Mouse (Mus musculus) ZHBTc4 (cell line): ENCODE data around the gene Kcnma1.

Experiments used
- DNase-seq: peaks from one replicate; pipeline ENCODE4 v3.0.0-alpha.2; 2011; ENCODE audit warnings: low read depth, low spot score

The Kcnma1 gene

DNA sequence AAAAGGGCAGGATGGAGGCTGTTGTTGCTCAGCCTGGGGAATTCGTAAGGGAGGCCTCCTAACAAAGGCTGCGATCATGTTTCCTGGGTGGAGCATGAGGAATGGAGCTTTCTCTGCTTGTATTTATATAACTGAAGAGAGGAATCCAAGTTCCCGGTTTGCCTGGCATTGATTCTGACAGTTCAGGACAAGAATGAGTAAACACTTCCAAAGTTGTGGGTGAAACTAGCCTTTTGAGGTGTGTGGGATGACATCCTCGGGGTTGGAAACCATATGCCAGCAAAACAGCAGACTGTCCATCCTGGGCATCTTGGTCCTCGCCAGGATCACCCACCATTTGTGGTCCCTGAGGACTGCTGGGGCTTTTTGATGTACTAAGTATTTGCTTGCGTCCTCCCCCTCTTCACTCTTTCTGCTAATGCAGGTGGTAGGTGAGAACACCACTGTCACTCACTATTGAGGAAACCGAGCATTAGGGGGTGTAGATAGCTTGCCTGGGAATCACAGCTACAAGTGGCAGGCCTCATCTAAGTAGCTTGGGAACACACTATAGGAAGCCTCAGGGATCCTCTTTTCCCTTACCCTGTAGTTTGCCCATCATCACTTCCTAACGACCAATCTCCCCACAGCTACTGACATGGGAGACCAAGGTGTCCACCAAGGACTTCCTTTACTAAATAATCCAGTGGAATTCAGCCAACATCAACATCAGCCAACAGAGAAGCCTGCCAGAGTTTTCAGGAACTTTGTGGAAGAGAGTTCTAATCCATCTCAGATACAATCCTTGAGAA is 482.4 kb downstream of the Kcnma1 start:
- DNase-seq, result no peak

DNA sequence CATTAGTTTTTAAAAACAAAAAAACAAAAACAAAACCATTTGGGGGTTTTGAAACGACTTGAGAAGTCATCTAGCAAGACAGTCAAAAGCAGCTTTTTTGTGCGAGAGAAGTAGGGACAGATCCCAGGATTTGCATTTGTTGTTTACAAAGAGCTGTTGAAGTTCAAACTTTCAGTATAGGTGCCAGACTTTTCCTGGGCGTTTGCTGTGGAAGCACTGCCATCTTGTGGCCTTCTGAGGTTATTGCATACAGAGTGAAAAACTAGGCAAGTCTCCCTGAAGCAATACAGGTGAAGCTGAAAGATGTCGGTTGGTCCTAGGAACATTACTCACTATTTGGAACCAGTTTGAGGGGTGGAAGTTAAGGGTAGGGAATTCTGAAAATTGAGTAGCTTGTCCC is 484.6 kb downstream of the Kcnma1 start:
- peak; percentile 70 for DNase-seq

DNA sequence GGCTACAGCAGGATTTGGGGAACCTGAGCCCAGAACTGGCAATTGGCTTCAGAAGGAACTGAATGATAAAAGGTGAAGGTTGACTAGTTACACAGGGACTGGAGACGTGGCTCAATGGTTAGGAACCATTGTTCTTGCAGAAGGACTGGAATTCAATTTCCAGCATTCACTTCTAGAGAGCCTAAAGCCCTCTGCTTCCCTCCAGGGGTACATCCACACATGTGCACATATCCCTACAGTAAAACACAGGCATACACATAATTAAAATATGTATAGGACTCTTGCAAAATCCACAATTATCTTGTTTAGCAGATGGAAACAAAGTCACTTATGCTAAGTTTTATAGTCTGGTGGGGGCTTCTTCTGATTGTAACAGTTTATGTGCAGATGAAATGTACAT is 485.1 kb downstream of the Kcnma1 start:
- DNase-seq, result no peak

DNA sequence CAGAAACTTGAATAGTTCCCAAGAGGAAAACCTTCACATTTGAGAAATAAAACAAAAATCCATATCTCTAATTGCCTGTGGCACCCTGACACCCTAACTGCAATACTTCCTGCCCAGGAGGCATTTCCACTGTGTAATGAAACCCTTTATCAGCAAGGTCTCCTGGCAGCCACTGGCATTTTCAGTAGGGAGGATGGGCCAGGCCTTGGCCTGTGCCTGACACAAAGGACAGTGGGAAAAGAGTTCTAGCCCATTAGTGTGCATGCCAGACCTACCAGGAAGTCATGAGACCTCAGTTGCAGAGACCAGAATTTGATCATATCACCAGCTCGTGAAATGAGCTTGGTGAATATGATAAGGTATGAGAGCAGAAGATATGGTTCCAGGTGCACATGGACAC is 488.4 kb downstream of the Kcnma1 start:
- DNase-seq, result no peak

DNA sequence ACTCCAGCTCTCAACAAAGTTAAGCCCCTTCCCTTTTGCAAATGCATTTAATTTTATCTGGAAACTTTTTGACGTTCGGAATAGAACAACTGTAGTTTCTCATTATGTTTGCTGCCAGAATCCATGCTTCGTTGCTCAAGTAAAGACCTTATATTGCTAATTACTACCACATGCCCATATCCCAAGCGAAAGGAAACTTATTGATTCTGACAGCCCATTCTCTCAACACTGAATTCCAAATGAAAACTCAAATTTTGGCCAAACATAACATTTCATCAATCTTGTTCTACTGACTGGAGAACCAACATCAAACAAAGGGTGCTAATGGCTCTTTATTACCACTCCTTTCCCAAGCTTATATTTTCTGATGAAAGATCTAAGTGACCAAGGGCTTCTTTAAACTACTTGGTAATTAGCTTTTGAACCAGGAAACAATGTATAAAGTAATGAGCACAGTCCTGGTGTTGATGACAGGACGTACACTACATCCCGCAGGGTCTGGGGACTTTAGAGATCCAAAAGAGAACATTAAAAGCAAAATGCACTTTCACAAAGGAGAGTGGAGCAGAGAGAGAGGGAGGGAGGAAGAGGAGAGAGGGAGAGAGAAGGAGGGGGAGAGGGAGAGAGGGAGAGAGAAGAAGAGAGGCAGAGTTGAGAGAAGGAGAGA is 490.3 kb downstream of the Kcnma1 start:
- no peak for DNase-seq

DNA sequence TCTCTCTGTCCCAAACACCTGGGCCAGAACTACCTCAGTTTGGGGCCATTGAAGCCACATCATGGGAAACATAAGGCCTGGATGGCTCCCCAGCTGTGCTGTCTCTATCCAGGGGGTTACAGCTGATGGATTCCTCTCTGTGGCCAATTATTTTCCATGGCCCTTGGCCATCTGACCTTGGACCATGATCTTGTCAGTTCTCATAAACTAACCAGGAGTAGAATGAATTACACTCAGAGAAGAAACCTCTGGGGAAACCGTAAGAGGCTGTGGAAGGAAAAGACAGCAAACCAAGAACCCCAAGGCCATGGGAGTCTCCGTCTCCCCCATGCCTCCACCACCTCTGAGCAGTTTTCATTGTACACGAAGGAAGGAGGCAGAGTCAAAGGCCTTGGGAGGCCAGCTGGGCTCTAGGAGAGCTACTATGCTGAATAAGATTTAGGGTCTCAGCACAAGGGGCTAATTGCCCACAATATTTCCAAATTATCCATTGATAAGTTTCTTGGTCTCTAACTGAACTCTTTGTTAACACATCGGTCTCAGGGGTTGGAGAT is 491.6 kb downstream of the Kcnma1 start:
- DNase-seq, result no peak

DNA sequence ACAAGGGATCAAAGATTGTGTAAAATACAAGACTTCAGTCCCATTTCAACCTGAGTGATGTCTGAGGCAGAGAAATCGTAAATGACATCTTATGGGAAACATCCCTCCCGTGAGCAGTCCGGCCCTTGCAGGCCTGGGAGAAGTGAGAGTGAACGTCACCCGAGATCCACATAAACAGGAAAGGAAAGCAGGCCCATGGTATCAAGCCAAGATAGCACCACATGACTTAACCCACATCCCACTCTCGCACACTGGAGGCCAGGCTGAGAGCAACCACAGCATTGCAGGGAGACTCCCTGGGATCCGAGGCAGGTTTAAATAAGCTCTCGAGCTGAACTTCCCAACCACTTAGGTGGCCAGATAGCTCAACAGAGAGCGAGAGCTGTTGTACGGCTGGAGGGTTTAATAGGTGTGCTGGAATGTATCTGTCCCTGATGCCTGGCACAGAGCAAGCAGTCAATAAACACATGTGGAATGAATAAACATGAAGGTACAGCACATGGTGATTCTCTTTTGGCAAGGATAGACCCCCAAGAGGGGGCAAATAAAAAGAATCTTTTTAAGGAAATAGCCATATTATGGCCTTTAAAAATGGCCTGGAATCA is 493.1 kb downstream of the Kcnma1 start:
- DNase-seq, result no peak

DNA sequence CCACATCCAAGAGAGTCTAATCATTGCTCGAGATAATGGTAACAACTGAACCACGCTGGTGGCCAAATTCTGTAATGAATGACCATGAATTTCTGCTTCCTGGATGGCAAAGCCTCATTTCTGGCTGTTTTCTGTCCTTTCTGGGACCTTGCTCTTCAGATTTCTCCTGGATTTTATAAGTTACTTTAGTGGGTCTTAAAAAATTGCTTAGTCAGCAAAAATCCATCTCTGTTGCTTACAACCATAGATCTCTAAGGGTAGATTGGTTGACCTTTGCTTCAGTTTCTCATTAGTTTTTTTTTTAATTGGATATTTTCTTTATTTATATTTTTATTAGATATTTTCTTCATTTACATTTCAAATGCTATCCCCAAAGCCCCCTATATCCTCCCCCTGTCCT is 496.9 kb downstream of the Kcnma1 start:
- no peak for DNase-seq

DNA sequence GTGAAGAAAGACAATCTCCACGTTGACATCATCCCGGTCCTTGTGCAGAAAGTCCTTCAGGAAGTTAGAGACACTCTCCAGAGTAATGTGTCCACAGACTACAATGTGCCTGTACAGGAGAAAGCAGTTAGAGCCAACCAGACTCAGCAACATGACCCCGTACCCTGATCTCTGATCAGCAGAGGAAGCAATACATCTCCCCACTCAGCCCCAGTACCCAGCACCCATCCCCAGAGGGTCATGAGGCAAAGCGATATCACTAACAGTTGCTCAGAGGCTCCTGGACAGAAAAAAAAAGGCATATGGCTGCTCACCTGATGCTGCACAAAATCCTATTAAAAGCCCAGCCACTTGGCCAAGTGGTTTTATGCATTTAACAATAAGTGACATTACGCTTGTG is 504.5 kb downstream of the Kcnma1 start:
- no peak for DNase-seq

DNA sequence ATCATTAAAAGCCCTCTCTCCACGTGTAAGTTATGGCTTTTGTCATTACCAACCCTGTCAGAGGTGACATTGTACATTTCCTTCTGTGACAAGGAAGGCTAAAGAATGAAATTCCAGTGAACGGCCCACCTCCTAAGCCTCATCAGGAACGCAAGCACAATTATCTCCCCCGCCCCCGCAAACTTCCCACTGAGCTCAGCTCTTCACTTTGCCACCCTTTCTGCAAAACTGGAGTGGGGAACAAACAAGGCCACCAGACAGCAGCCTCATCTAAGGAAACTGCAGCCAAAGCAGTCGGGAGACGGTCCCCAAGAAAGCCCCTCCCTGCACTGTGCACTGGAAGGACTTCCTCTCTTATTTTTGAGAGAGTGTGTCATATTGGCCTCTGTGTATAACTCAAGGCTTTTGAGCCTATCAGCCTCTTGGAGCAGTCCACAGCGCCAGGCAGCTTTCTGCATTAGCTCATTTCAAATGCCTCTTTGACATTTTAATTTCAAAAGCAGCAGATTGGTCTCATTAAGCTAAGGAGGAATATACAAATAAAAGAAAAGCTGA is 512.0 kb downstream of the Kcnma1 start:
- no peak for DNase-seq

DNA sequence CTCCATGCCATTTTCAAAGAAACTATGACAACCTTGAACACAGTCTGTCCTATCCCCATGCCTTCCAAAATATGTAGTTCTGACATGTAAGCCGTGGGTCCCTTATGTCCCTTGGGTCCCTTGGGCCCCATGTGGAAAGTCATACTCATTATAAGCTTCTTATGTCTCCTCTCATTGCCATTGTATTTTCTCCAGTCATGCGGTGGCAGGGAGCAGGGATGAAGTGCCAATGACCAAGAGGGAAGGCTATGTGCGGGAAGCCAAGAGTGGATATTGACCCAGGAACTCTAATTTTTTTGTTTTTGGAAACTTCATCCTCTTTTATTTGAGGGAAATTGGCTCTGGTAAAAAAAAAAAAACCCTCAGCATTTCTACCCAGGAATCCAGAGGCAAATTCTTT is 517.5 kb downstream of the Kcnma1 start:
- DNase-seq, result no peak

DNA sequence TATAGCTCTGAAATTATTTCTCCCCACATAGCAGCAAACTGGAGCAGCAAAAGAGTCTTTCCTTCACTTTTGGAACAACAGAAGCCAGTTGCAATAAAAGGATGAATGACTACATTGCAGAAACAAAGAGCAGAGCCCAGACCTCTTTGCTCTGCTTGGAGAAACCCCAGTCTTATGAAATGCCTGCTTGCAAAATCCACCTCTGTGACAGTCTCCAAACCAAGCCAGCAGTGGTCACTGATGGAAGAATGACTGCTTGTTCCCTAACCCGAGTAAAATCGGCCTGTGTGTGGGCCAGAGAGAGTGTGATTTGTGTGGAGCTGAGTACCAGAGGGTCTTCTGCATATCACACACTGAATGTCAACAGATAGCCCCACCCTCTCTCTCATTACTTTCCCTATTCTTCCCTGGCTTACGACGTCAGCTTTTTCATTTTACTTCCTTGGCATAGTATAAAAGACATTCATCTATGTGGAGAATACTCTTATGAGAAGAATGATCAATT is 518.0 kb downstream of the Kcnma1 start:
- no peak for DNase-seq

DNA sequence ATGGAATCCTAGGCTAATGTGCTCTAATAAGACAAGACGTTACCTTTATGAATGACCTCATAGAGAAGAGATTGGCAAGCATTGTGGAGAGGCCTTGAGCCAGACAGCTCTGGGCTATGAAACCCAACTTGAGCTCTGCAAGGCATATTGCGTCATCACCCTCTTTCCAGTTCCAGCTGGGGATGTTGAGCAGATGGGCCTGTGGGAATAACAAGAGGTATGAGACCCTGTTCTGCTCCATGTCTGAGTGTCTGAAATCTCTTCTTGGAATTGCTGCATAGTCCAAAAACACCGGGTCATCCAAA is 519.8 kb downstream of the Kcnma1 start:
- no peak for DNase-seq

DNA sequence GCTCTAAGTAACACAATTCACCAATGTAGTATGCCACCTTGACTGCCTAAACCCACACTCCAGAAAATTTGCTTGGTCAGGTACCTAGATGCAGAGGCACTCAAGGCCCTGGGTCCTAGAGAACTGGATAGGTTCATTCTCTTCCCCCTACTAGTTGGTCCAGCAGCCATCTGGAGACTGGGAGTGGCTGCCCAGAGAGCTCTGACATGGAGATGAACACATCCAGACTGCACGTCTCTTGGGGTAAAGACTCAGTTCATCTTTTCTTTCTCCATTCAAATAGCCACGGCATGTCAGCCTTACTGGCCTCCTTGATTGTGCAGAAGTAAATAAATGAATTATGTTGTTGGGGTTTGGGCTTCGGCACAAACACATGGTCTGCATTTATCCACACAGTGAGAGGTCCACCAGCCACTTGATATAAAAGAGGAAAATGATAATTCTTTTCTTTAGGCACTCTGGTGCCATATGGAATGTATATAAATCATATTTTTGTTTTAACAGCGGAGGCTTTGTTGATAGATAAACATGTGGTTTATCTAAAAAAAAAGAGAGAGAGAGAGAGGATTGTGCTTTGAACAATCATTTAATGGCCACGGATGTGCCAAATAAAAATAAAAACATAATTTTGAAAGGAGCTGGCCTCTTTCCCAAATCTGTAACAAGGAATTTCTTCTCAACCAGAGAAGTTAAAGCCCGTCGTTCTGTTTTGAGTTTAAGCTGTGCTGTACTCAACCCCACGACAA is 520.4 kb downstream of the Kcnma1 start:
- no peak for DNase-seq

DNA sequence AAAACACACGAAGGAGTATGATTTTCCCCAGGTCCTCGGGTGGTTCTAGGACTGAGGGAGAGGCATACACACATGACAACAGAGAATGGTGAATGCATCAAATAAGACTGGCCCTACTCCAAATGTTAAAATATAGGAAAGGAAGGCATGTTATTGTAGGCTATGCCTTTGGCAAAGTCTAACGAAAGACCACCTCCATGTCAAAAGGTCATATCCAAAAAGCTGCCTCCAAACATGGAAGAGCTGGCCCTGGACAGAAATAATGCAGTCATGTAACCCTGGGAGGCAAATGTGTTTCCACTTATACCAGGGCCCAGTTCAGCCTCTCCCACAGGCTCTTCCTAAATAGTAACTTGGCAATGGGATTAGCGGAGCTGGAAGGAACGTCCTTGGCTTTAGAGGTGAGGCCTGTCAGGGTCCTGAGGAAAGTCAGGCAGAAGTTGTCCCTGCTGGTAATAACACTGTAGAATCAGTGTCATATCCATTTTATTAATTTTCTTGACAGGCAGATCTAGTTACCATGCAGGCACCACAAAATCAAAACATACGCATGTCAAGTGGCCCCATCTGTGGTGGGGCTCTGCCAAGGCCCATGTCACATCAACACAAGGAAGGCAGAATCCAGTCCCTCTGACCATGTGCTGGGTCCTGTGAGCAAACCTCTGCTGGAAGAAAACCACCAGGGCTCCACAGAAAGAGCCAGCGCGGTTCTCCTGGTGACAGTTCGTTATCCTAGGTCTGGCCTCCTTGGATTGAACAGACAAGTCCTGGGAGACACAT is 521.5 kb downstream of the Kcnma1 start:
- DNase-seq, result no peak

DNA sequence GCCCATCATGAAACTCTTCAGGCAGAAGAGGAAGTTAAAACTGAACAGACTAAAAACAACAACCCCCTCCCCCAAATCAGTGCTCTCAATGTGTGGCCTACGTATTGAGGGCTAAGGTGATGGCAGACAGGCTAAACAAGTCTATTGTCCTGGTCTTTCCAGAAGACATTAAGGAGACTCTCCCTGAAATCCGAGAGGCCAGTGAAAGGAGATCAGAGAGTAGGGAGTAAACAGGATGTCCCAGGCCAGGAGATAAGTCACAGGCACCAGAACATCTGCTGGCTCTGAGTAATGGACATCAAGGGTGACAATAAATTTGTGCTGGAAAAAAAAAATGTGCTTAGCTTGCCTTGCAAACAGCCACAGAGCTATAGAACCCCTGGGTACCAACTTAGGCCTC is 522.9 kb downstream of the Kcnma1 start:
- DNase-seq, result no peak

DNA sequence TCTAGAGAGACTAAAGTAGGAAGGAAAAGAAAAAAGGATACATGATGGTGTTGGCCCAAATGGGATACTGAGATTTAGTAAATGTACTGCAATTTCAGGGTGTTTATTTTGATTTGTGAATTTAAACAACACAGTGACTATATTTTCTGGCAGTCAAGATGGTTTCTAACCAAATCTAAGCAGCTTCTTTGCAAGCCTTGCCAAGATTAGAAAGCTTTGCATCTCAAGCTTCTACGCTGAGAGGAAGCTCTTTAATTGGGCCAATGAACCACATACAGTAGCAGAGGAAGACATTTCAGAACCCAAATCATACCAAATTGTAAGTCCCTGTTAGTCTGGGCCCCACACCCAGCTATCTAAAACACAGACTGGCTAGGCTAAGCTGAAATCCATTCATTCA is 527.6 kb downstream of the Kcnma1 start:
- DNase-seq, result no peak

DNA sequence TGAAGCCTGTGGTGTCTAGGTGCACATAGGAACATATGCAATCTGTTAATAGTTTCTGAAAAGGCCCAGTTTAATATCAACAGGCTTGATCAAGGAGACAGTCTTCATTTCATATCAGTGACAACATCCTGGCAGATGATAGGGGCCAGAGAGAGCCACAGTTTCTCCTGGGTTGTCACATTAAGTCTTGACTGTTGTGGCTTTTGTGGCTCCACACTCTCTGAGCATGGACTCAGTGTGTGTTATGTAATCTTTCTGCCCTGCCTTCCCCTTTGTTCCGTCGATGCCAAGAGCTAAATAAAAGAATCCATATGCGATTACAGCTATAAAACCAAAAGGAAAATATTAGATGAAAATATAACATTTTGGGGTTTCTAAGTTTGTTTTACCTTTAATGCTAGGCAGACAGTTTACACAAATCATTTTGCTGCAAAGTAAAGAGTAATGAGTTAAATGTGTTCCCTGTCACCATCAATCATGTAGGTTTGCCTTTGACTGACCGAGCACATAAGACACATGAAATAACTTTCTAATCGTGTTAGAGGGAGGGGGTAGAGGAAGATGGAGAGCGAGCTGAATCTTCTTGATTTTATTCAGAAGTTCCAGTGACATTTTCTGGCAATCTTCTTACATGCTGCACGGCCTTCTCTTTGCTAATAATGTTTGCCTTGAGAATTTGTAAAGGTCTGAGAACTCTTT is 528.3 kb downstream of the Kcnma1 start:
- no peak for DNase-seq

DNA sequence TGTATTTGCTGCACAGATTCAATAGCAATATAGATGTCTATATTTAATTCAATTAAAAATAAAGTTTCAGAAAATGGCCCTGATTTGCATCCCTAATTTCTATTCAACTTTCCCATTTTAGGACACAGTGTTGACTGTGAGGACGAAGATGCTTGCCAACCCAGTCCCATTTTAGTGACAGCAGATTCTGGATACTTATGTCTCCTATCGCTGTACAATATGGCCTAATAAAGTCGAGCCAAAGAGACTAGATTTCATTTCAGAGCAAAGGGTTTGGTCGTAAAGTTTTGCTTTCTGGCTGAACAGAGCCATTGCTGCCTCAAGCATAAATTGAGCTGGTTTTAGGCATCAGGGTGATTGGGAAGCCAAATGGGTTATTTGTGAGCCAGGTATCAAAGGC is 539.2 kb downstream of the Kcnma1 start:
- DNase-seq, result no peak

DNA sequence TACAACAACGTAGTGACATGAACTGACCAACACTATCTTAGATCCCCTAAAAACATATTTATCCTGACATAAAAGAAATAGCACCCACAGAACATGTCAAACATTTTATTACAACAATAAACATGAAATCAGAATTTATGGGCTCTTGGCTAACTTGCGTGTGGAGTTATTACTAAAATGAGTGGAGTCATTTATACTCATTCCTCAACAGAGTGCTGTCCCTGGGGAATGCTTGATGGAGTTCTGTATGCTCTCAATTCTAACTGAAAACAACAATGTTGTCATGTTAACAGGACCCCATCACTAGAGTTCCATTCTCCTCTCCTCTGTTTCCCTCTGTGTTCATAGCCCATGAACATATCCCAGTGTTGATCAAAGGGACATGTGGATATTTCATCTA is 544.2 kb downstream of the Kcnma1 start:
- no peak for DNase-seq
